Mouse (Mus musculus): ENCODE results near the gene Cdk6.

Gene Cdk6

GRCm38 (mm10) chr5:3483054-3483722 lies 141.9 kb downstream of the Cdk6 start:
- DNase-seq (ENCODE audit: low spot score): no peak

DNA sequence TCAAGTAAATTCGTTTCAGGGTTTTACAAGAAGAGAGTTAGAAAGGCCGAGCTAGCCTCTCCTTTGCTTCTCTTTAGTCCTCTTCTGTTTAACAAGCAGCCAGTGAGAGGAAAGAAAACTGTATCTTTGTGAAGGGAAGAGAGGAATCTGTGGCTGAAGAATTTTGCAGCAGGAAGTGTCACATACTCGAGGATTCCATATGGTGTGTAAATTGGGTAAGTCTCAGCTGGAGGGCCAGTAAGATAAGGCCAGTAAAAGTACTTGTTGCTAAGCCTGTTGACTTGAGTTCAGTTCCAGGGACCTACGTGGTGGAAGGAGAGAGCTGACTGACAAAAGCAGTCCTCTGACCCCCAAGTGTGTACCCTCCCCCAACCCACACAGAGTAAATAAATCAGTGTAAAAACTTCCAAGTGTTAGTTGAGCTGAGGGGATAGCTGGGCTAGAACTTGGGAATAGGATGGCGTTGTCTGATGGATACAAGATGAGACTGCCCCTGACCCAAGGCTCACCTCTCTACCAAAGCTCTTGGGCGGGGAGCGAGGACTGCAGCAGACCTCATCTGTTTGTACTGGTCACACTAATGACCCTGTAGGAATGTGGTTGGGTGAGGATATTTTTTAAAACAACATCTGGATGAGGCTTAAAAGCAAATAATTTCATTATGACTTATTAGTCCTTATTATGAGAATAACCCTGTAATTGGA lies 145.4 kb downstream of the Cdk6 start:
- DNase-seq (ENCODE audit: low spot score): no peak

- no peak for DNase-seq (ENCODE audit: low spot score)
Measured at GRCm38 (mm10) chr5:3488146-3488774, 147.0 kb downstream of the Cdk6 start.

DNA sequence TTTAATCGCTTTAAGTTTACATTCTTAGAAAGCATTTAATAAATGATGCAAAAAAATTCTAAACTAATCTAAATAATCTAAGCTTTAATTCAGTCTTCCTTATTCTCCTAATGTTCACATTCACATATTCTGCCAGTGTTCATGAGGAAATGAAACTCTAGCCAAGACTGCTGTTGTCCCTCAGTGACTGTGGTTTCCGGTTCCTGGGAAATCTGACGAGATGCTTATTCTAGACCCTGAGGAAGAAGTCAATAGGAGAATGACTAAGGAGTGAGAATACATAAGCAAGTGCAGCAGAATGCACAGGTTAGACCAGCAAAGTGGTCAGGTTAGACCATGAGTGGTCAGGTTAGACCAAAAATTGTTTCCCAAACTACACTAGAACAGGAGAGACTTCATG lies 149.1 kb downstream of the Cdk6 start:
- no peak for DNase-seq (ENCODE audit: low spot score)

DNA sequence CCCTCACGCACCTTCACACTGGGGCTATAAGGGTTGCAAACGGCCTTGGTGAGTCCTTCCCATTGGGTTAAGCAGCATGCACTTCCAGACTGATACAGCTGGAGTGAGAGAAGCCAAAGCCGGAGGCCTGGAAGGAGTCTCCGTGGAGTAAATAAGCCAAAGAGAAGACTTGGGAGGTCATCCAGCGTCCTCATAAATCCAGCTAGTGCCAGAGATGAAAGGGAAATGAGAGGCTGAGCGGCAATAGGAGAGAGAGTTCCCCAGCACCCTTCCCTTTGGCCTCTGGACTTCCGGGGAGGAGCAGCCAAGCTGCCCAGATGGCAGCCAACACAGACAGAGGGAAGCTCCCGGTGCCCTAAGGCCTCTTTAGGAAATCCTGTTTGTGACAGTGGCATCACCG lies 149.8 kb downstream of the Cdk6 start:
- DNase-seq (ENCODE audit: low spot score): no peak

DNA sequence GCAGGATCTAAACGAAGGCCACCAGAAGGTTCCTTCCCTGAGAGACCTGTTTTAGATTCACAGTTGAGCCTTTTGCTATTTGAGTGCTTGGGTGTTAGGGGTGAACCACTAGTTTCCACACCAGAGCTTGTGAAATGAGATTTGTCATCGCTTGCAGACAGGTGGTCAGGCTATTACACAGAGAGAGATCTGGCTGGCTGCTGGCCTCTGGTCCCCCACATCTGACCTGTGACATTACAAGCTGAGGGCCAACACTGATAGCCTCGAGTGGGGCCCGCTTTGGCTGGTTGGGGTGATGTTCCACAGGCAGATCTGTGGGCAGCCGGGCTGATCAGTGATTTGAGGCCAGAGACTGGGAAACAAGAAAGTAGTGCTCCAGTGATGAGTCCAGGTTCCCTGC lies 150.6 kb downstream of the Cdk6 start:
- DNase-seq (ENCODE audit: low spot score): no peak

DNA sequence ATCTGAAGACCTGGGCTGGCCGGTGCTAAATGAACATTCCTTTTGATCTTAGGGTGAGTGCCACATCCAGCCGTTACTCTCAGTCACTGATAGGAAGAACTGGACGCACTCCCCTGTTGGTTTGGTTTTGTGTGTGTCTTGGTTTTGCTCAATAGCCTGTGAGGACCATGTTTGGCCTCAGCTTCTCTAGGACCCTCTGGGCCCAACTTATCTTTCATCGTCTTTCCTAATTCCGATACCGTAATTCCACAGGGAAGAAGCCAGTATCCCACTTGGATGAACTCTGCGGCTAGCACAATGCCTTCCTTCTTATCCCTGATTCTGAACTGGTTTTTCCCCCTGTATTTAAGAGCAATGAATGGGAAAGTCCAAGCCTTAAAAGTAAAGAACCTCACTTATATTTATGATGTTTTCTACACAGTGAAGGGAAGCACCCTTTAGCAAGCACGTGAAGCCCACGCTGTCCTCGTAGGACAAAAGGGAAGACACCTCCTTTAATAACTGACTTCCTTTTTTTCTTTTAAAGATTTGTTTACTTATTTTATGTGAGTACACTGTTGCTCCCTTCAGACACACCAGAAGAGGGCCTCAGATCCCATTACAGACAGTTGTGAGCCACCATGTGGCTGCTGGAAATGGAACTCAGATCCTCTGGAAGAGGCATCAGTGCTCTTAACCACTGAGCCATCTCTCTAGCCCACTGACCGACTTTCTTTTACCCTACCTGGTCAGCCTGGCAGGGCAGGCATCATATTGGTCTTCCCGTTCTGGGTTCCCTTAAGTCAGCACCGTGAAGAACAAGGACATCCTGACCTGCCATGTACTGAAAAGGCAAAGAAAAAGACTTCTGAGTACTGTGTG lies 151.7 kb downstream of the Cdk6 start:
- DNase-seq (ENCODE audit: low spot score): no peak

DNA sequence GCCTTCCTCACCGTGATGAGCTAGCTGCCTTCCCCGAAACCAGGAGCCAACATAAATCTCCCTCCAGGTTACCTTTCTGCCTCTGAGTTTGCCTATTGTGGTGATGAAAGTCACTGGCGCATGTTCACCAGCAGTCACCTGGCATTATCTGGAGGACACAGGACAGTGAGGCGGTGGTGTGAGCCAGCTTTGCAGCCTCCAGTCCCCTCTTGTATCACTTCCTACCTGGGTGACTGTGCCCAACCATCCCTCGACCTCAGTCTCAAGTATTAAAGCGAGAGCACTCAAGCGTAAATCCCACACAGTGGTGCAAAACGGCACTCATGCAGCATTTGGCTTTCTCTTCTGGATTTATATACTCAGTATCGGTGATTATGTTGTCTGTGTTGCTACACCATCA lies 152.7 kb downstream of the Cdk6 start:
- DNase-seq (ENCODE audit: low spot score): no peak

- no peak for DNase-seq (ENCODE audit: low spot score)
Measured at GRCm38 (mm10) chr5:3494452-3495187, 153.3 kb downstream of the Cdk6 start.

GRCm38 (mm10) chr5:3497505-3497925 lies 156.2 kb downstream of the Cdk6 start:
- DNase-seq (ENCODE audit: low spot score): no peak

DNA sequence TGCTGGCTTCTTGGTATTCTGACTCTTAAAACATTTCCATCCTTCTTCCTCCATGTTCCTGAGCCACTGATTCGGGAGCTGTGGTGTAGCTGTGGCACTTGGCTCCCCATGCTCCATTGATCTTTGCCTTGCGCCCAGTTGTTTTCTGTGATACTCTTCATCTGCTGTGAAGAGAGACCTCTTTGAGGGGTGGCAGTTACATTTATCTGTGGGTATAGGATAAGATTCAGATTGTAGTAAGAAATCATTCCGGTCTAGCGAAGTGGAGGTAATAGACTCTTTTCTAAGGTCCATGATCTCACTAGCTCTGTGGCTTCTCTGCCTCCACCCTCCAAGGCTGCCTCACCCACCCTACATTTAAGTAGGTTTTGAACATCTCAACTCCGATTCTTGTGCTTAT lies 159.0 kb downstream of the Cdk6 start:
- DNase-seq (ENCODE audit: low spot score): no peak

DNA sequence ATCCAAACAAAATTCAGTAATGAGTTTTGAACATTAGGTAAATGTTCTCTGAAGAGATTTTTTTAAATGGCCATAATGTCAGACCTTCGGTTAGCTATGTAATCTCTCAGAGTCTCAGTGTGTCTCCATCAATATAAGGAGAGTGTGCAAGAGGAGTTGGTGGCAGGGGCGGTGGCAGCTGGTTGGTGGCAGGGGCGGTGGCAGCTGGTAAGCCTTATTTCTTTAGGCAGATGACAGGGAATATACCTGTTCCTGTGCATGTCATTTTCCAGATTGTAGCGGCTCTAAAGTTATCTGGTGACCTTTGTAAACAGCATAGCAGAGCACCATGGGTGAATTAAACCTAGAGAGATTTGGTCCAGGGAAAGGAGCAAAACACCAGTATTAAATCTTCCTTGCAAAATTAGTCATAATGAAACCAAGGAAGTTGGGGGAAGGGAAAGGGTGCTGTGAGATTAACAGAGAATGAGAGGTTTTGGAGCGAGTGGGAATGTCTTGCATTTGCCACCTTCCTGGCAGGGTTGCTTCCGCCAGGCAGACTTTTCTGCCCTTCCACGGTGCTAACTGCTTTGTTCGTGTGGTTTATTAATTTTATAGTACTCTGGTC lies 159.8 kb downstream of the Cdk6 start:
- no peak for DNase-seq (ENCODE audit: low spot score)

- no peak for DNase-seq (ENCODE audit: low spot score)
Measured at GRCm38 (mm10) chr5:3501564-3502001, 160.3 kb downstream of the Cdk6 start.

DNA sequence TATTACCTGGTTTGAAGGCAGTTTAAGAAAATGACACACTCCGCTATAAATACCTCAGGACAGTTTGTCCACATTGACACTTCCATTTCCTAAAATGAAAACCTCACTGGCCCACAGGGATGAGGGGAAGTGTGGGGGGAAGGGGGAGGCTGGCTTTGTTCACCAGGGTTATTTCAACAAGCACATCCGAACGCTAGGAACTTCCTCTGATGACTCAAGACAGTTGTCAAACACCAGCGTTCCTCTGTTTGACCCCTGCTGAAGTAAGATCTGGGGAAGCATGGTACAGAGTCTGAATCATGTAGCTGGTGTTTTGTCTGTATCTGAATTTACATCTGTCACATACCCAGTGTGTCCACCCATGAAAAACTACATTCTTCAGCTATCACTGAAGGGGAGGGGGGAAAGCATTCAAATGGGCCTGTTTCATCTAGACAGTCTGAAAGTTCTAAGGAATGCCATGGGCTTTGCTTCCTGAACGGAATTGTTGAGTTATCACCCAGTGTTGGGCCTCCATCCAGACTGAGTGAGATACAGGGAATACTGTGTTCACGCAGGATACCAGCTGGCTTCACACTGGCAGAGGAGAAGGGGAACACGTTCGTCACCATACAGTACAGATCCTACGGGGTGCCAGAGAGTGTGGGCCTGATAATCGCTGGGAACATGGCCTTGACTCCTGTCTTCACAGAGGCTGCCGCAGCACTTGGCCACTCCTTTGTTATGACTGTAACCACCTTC lies 161.5 kb downstream of the Cdk6 start:
- no peak for DNase-seq (ENCODE audit: low spot score)

- no peak for DNase-seq (ENCODE audit: low spot score)
Measured at GRCm38 (mm10) chr5:3503373-3503772, 162.1 kb downstream of the Cdk6 start.

GRCm38 (mm10) chr5:3503836-3504323 lies 162.6 kb downstream of the Cdk6 start:
- DNase-seq (ENCODE audit: low spot score): no peak

GRCm38 (mm10) chr5:3504453-3504852 lies 163.2 kb downstream of the Cdk6 start:
- DNase-seq (ENCODE audit: low spot score): no peak

DNA sequence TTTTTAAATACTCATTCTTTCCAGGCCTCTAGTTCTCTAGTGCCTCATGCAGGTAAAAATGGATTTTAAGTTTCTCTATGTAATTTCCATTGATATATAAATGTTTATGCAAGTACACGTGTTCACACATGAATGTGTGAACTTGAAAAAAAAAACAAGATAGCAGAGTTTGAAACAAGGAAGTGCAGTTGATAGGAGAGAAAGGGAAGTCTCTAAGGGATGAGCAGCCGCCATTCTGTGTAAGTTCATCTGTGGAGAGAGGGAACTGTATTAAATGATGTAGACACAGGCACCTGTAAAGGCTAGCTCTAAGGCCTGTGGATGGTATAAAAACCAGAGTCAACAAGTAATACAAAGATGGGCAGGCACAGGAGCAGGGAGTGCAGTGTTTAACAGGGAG lies 164.3 kb downstream of the Cdk6 start:
- DNase-seq (ENCODE audit: low spot score): no peak

- DNase-seq (ENCODE audit: low spot score): no peak
Measured at GRCm38 (mm10) chr5:3508480-3509381, 167.4 kb downstream of the Cdk6 start.
